Mouse (Mus musculus): ENCODE measurements around the gene Phgdh. TPM values are rescaled to one million over a fixed set of nuclear protein-coding genes. Genes with fewer than 3 reads are reported as not detected.

Phgdh gene
- polyA plus RNA-seq, 1 experiment from 2014 or later: 119 TPM

- Histone ChIP-seq H3K9ac (ENCODE audit: low read depth, low read length) (peak overlapping the region; percentile 77), H3K27me3 (ENCODE audit: control insufficient read depth, insufficient read depth, low read length) (no peaks in the 10 kb centered on the region), H3K36me3 (ENCODE audit: control insufficient read depth, insufficient read depth, low read length) (no peaks in the 10 kb centered on the region), H3K4me1 (ENCODE audit: control insufficient read depth, insufficient read depth, low read length) (peaks cover 5% of the 10 kb centered on the region; the same call in 1 of the 2 replicates), H3K27ac (ENCODE audit: low read depth, low read length) (0 out of 2 replicates have a peak overlapping the region, but pooled peaks have one; percentile 35), H3K9me3 (replicated peaks; ENCODE audit: control insufficient read depth, low read length) (no peaks in the 10 kb centered on the region), H3K4me3 (ENCODE audit: low read depth, low read length) (peak overlapping the region; percentile 67), H3K4me2 (peak overlapping the region; percentile 99)
- 8% methylated on average over 15 of the region's 15 CpGs for WGBS (ENCODE audit: insufficient replicate concordance)
- 0 out of 2 replicates have a peak, but pooled peaks have one; percentile 55 for ATAC-seq (replicated peaks; ENCODE audit: insufficient number of reproducible peaks, low FRiP score, low TSS enrichment)
Measured at GRCm38 (mm10) chr3:98338584-98339041, 1.2 kb downstream of the Phgdh start.

- Histone ChIP-seq H3K27me3 (ENCODE audit: control insufficient read depth, insufficient read depth, low read length) (no peaks in the 10 kb centered on the region), H3K9me3 (replicated peaks; ENCODE audit: control insufficient read depth, low read length) (no peaks in the 10 kb centered on the region), H3K4me1 (ENCODE audit: control insufficient read depth, insufficient read depth, low read length) (peaks cover 5% of the 10 kb centered on the region; the same call in 1 of the 2 replicates), H3K4me3 (ENCODE audit: low read depth, low read length) (no peak overlapping the region), H3K27ac (ENCODE audit: low read depth, low read length) (no peak overlapping the region), H3K4me2 (no peak overlapping the region), H3K36me3 (ENCODE audit: control insufficient read depth, insufficient read depth, low read length) (peaks cover 4% of the 10 kb centered on the region; the same call in 1 of the 2 replicates), H3K9ac (ENCODE audit: low read depth, low read length) (no peak overlapping the region)
- ATAC-seq (replicated peaks; ENCODE audit: insufficient number of reproducible peaks, low FRiP score, low TSS enrichment): no peak
- 88% methylated on average over 22 of the region's 22 CpGs for WGBS (ENCODE audit: insufficient replicate concordance)
Measured at GRCm38 (mm10) chr3:98336661-98337654, 2.8 kb downstream of the Phgdh start.

GRCm38 (mm10) chr3:98335886-98336285 is 3.9 kb downstream of the Phgdh start:
- Histone ChIP-seq H3K9me3 (replicated peaks; ENCODE audit: control insufficient read depth, low read length) (no peaks in the 10 kb centered on the region), H3K4me2 (no peak overlapping the region), H3K27me3 (ENCODE audit: control insufficient read depth, insufficient read depth, low read length) (no peaks in the 10 kb centered on the region), H3K36me3 (ENCODE audit: control insufficient read depth, insufficient read depth, low read length) (peaks cover 4% of the 10 kb centered on the region; the same call in 1 of the 2 replicates), H3K9ac (ENCODE audit: low read depth, low read length) (no peak overlapping the region), H3K27ac (ENCODE audit: low read depth, low read length) (no peak overlapping the region), H3K4me1 (ENCODE audit: control insufficient read depth, insufficient read depth, low read length) (peaks cover 5% of the 10 kb centered on the region; the same call in 1 of the 2 replicates), H3K4me3 (ENCODE audit: low read depth, low read length) (no peak overlapping the region)
- WGBS (ENCODE audit: insufficient replicate concordance): 74% methylated on average over 7 of the region's 7 CpGs
- ATAC-seq (replicated peaks; ENCODE audit: insufficient number of reproducible peaks, low FRiP score, low TSS enrichment): no peak

GRCm38 (mm10) chr3:98335331-98335730 is 4.5 kb downstream of the Phgdh start:
- H3K4me1 ChIP-seq (ENCODE audit: control insufficient read depth, insufficient read depth, low read length): peaks cover 5% of the 10 kb centered on the region; the same call in 1 of the 2 replicates
- H3K4me2 ChIP-seq: no peak overlapping the region
- H3K36me3 ChIP-seq (ENCODE audit: control insufficient read depth, insufficient read depth, low read length): peaks cover 4% of the 10 kb centered on the region; the same call in 1 of the 2 replicates
- no peak overlapping the region for H3K27ac ChIP-seq (ENCODE audit: low read depth, low read length)
- H3K9me3 ChIP-seq (replicated peaks; ENCODE audit: control insufficient read depth, low read length): no peaks in the 10 kb centered on the region
- ATAC-seq (replicated peaks; ENCODE audit: insufficient number of reproducible peaks, low FRiP score, low TSS enrichment): no peak
- H3K4me3 ChIP-seq (ENCODE audit: low read depth, low read length): no peak overlapping the region
- H3K9ac ChIP-seq (ENCODE audit: low read depth, low read length): no peak overlapping the region
- H3K27me3 ChIP-seq (ENCODE audit: control insufficient read depth, insufficient read depth, low read length): no peaks in the 10 kb centered on the region

- peaks cover 5% of the 10 kb centered on the region; the same call in 1 of the 2 replicates for H3K4me1 ChIP-seq (ENCODE audit: control insufficient read depth, insufficient read depth, low read length)
- H3K4me3 ChIP-seq (ENCODE audit: low read depth, low read length): no peak overlapping the region
- WGBS (ENCODE audit: insufficient replicate concordance): 79% methylated on average over 2 of the region's 2 CpGs
- H3K27ac ChIP-seq (ENCODE audit: low read depth, low read length): no peak overlapping the region
- no peak for ATAC-seq (replicated peaks; ENCODE audit: insufficient number of reproducible peaks, low FRiP score, low TSS enrichment)
- H3K4me2 ChIP-seq: no peak overlapping the region
- H3K36me3 ChIP-seq (ENCODE audit: control insufficient read depth, insufficient read depth, low read length): peaks cover 4% of the 10 kb centered on the region; the same call in 1 of the 2 replicates
- no peaks in the 10 kb centered on the region for H3K27me3 ChIP-seq (ENCODE audit: control insufficient read depth, insufficient read depth, low read length)
- H3K9me3 ChIP-seq (replicated peaks; ENCODE audit: control insufficient read depth, low read length): no peaks in the 10 kb centered on the region
- no peak overlapping the region for H3K9ac ChIP-seq (ENCODE audit: low read depth, low read length)
Measured at GRCm38 (mm10) chr3:98334010-98334409, 5.8 kb downstream of the Phgdh start.

- ATAC-seq (replicated peaks; ENCODE audit: insufficient number of reproducible peaks, low FRiP score, low TSS enrichment): no peak
- Histone ChIP-seq H3K4me3 (ENCODE audit: low read depth, low read length) (no peak overlapping the region), H3K27me3 (ENCODE audit: control insufficient read depth, insufficient read depth, low read length) (no peaks in the 10 kb centered on the region), H3K4me1 (ENCODE audit: control insufficient read depth, insufficient read depth, low read length) (peaks cover 2% of the 10 kb centered on the region; the same call in 1 of the 2 replicates), H3K27ac (ENCODE audit: low read depth, low read length) (no peak overlapping the region), H3K9me3 (replicated peaks; ENCODE audit: control insufficient read depth, low read length) (no peaks in the 10 kb centered on the region), H3K36me3 (ENCODE audit: control insufficient read depth, insufficient read depth, low read length) (peaks cover 9% of the 10 kb centered on the region), H3K4me2 (no peak overlapping the region), H3K9ac (ENCODE audit: low read depth, low read length) (no peak overlapping the region)
- 56% methylated on average over 9 of the region's 9 CpGs for WGBS (ENCODE audit: insufficient replicate concordance)
Measured at GRCm38 (mm10) chr3:98324235-98324634, 15.6 kb downstream of the Phgdh start.

- no peak for ATAC-seq (replicated peaks; ENCODE audit: insufficient number of reproducible peaks, low FRiP score, low TSS enrichment)
- WGBS (ENCODE audit: insufficient replicate concordance): 88% methylated on average over 5 of the region's 5 CpGs
- Histone ChIP-seq H3K27me3 (ENCODE audit: control insufficient read depth, insufficient read depth, low read length) (no peaks in the 10 kb centered on the region), H3K4me1 (ENCODE audit: control insufficient read depth, insufficient read depth, low read length) (peaks cover 2% of the 10 kb centered on the region; the same call in 1 of the 2 replicates), H3K27ac (ENCODE audit: low read depth, low read length) (no peak overlapping the region), H3K9me3 (replicated peaks; ENCODE audit: control insufficient read depth, low read length) (no peaks in the 10 kb centered on the region), H3K4me2 (no peak overlapping the region), H3K9ac (ENCODE audit: low read depth, low read length) (no peak overlapping the region), H3K36me3 (ENCODE audit: control insufficient read depth, insufficient read depth, low read length) (peaks cover 6% of the 10 kb centered on the region; the same call in 1 of the 2 replicates), H3K4me3 (ENCODE audit: low read depth, low read length) (no peak overlapping the region)
Measured at GRCm38 (mm10) chr3:98322209-98322608, 17.6 kb downstream of the Phgdh start.

- Histone ChIP-seq H3K27ac (ENCODE audit: low read depth, low read length) (no peak overlapping the region), H3K9me3 (replicated peaks; ENCODE audit: control insufficient read depth, low read length) (no peaks in the 10 kb centered on the region), H3K9ac (ENCODE audit: low read depth, low read length) (no peak overlapping the region), H3K4me2 (no peak overlapping the region), H3K27me3 (ENCODE audit: control insufficient read depth, insufficient read depth, low read length) (no peaks in the 10 kb centered on the region), H3K4me1 (ENCODE audit: control insufficient read depth, insufficient read depth, low read length) (no peaks in the 10 kb centered on the region), H3K4me3 (ENCODE audit: low read depth, low read length) (no peak overlapping the region), H3K36me3 (ENCODE audit: control insufficient read depth, insufficient read depth, low read length) (peaks cover 3% of the 10 kb centered on the region; the same call in 1 of the 2 replicates)
- no peak for ATAC-seq (replicated peaks; ENCODE audit: insufficient number of reproducible peaks, low FRiP score, low TSS enrichment)
- 61% methylated on average over 2 of the region's 2 CpGs for WGBS (ENCODE audit: insufficient replicate concordance)
Measured at GRCm38 (mm10) chr3:98319190-98319589, 20.6 kb downstream of the Phgdh start.

Data from heart, embryonic 11.5 days (tissue).